Mouse (Mus musculus) frontal cortex, postnatal 25 days (tissue): ENCODE data around the gene Bmpr1a.
A peak's percentile ranks its signal among the peaks of the same experiment; 100 is the strongest.

ENCODE experiments used
- DNase-seq, 2 experiments: peaks; one replicate each; pipeline ENCODE4 v3.0.0; 2022; ENCODE audit warnings: low spot score in 2 of 2

Bmpr1a gene

DNA sequence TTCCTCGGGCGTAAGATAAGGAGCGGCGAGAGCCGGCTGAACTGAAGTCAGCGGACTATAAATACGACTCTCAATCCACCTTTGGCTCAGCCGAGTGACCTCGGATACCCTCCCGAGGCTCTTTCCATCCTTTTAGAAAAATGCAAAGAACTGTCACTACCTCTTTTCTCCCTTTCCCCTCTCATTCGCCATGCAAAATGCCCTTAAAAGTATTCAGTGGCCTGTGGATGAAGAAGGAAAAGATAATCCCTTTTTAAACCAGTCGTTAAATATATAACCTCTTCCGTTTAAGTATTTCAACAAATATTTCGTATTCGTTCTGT is at the start of gene Bmpr1a:
Gene Bmpr1a (minus strand): TSS at position 17 of the 323 bp plus-strand sequence.
- no peak for DNase-seq

GRCm38 (mm10) chr14:34552226-34552625 is 49.1 kb upstream of the Bmpr1a start:
- DNase-seq, result no peak

DNA sequence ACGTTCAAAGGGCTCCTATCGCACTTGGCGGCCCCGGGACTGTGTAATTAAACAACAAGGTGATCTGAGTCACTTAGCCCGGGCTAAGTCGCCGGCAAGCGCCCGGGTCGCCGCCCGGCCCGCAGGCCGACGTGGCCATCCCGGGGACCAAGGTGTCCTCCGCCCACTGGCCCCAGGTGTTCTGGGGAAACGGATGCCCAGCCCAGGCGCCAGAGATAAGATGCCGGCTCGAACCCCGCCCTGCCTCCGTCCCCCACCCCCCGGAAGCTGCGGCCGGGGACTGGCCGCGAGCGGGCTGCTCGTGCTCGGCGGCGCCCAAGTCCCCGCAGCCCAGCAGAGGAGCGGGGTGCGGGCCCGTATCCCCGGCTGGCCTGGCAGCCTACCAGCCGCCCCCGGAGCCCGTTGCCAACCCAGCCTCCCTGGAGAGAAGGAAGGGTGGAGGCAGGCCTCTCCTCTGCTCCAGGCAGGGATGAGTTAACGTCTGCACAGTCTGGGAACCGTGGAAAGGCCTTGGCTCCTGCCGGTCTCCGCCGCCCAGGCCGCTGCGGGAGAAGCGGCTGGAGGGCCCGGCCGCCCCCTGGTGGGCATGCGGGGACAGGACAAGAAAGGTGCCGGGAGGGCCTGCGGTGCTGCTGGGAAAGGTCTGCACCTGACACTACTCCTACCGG is 46.0 kb upstream of the Bmpr1a start:
- peak; percentile 56 to 68 for DNase-seq

DNA sequence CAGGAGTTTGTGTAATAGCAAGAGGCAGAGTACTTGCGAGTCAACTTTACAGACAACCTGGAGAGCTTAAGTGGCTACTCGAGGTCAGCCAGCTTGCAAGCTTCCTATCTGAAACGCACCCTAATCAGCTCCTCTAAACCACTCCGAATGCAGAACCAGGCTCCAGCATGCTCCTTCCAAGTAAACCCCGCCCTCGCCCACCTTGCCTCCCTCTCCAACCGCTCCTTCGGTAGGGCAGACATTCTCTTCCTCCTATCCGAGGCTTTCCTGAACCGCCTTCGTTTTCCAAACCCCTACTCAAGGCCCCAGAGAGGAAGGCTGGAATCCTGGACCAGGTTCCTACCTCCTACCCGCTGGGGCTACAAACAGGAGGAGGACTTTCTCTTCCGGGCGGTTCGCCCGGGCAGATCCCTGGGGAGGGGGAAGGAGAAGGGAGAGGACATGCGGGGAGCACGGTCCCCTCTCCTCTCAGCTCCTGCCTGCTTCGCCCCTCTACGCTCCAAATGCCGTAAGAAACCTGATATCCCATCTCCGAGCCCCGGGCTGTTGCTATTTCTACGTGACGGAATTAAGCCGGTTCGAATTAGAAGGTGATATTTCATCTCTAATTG is 45.4 kb upstream of the Bmpr1a start:
- peak; percentile 33 to 48 for DNase-seq

- no peak for DNase-seq
Measured at GRCm38 (mm10) chr14:34544545-34544944, 41.4 kb upstream of the Bmpr1a start.

DNA sequence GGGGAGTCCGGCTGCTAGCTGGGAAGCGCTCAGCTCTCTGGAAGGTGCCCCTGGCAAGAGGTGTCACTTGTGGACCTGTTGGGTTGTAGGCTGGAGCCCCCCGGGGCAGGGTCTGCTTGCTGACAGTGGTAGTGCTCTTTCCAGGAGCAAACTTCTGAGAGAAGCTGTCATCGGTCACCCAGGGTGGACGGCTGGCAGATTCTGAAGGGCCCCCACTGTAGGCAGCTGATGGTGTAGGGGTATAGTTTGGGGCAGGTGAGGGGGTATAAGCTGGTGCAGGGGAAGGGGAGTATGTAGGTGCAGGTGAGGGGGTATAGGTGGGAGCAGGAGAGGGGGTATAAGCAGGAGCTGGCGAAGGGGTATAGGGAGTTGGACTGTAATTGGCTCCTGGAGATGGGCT is 40.9 kb upstream of the Bmpr1a start:
- DNase-seq, result no peak

- no peak for DNase-seq
Measured at GRCm38 (mm10) chr14:34543596-34543995, 40.5 kb upstream of the Bmpr1a start.

DNA sequence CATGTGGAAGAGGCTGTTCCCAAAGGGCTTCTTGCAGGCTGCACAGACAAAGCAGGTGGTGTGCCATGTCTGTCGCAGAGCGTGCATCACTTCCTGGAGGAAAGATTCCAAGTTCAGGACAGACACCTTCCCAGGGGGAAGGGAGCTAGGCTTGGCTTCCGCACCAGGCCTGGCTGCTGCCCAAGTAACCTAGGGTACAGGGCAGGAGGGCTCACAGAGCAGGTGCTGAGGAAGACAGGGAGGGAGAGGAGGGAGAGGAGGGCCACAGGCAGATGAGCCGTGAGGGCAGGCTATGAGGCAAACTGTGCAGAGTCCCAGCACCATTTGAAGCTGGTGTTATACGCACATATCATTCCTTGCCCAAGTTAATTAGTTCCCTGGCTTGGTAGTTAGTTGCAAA is 38.8 kb upstream of the Bmpr1a start:
- DNase-seq, result no peak

DNA sequence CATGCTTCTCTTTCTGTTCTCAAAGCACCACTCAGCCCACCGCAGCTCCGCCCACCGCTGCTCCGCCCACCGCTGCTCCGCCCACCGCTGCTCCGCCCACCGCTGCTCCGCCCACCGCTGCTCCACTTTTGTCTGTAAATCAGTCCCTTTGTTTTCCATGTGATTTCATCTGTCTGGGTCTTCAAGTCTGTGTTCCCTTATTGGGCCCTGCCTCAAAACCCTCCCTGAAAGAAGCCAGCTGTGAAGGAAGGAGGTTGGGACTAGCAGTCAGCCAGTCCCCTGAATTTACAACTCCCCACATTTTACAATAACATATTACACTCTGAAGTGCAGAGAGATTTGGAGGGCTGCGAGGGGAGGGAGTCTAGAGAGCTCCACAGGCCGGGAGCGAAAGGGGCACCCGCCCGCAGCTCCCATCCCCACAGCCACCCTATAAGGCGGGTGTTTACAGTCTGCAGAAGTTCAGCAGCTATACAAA is 37.6 kb upstream of the Bmpr1a start:
- no peak for DNase-seq

DNA sequence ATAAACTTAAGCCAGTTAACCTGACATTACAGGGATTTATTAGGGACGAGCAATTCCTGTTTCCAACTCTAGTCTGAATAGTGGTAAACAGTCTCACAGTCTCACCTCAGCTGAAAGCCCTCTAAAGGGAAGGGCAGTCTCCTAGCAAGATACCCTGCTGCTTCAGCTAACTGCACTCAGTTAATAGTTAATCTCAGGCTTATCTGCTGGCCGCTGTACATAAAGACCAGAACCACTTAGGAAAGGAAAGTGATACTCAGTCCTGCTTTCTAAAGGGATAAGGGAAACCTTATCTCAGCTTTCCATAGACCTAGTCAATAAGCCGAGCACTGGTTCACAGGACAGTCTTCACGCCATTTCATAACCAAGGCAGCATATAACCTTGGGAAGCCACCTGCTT is 32.7 kb upstream of the Bmpr1a start:
- DNase-seq, result no peak

- DNase-seq, result no peak
Measured at GRCm38 (mm10) chr14:34533537-34533936, 30.4 kb upstream of the Bmpr1a start.

DNA sequence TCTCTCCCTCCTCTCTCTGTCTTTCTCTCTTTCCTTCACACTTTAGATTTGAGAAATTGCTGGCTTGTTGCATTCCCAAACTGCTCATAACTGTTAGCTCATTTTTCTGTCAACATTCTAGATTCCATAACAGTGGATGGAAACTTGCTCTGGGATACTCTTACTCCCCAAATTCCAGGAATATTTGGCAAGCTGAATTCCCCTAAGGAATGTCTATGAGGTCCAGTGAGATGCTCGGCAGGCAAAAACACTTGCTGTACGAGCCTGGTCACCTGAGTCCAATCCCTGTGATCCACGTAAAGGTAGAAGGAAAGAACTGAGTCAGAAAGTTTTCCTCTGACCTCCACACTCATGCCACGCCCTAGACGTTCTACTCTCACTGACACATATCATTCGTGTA is 29.4 kb upstream of the Bmpr1a start:
- no peak for DNase-seq

DNA sequence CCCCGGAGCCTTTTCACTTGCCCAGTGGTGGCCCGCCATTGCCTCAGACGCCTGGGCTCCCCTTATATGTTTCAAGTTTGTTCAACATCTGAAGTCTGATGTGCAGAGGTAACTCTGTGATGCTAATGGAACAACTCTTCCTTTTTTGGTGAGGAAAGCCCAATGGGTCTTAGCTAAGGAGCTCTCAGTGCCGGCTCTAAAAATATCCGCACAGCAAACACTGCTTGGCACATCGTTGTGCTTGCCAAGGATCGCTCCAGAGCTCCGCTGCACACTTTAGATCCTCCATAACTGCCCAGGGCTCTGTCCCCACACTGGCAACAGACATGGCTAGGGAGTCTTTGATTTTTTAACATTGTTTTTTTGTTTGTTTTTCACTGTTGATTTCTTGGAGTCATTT is 25.7 kb upstream of the Bmpr1a start:
- no peak for DNase-seq

- no peak for DNase-seq
Measured at GRCm38 (mm10) chr14:34522701-34523100, 19.6 kb upstream of the Bmpr1a start, which contains the start of gene 9230112D13Rik. 9230112D13Rik (minus strand) TSS chr14:34522801.

DNA sequence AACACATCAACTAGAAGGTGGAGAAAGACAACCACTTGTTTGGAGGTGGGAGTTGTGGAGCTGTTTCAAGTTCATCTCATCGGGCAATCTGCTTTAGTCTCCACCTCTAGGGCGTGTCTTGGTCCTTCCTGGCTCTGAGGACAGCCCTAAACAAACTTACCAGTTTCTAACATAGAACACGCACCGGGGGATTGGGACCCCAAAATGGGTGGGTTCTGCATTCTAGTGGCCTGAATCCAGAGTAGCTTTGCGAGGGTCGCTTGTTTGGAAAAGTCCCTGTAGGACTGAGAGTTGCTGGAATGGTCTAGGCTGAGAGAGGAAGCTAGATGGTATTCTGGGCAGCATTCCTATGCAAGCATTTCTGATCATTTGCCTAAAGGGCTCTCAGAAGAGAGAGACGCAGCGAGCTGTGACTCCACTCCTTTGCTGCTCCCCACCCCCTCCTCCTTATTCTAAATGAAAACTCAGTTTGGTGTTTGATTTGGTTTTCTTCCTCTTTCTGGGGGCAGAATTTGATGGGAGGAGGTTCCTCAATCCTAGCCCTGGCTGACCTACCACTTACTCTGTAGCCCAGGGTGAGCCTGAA is 14.9 kb upstream of the Bmpr1a start:
- no peak for DNase-seq

DNA sequence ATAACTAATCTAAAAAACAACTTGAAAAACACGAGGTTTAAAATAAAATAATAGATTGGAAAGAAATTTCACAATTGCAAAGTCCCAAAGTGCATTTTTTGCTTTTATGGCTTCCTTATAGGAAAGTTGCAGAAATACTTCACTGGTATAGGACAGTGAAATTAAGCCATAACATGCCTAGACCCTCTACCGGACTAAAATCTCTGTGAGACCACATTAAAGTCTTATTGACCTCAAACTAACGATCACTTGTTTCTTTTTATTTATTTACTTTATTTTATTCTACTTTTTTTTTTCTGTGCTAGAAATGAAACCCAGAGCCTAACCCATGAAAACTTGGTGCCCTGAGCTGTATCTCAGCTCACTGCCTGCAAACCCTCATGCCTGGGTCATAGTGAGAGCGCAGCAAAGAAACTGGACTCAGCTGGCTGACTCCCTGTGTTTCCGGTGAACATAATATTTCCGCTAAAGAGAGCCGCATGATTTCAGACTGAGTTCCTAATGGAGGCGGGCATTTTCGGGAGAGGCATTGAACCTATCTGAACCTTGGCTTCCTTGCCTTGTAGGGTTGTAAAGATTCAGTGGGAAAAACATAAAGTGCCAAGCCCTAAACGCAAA is 13.9 kb upstream of the Bmpr1a start:
- no peak for DNase-seq

DNA sequence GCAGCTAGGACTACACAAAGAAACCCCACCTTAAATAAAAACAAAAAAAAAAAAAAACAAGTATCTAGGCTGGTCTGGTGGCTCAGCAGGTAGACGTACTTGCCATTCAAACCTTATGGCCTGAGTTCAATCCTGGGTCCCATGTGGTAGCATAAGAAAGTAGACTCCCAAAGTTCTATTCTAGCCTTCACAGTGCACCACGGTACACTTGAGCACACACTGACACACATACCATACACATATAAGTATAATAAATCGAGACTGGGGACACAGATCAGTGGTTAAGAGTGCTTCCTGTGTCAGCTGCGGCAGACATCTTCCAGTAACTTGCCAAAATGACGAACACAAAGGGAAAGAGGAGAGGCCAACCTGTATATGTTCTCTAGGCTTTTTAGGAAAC is 12.7 kb upstream of the Bmpr1a start:
- DNase-seq, result no peak

GRCm38 (mm10) chr14:34514120-34514519 is 11.0 kb upstream of the Bmpr1a start:
- DNase-seq, result no peak

- no peak for DNase-seq
Measured at GRCm38 (mm10) chr14:34512602-34513001, 9.5 kb upstream of the Bmpr1a start.

GRCm38 (mm10) chr14:34511901-34512300 is 8.8 kb upstream of the Bmpr1a start:
- DNase-seq, result no peak

- no peak for DNase-seq
Measured at GRCm38 (mm10) chr14:34508842-34509439, 5.8 kb upstream of the Bmpr1a start.

GRCm38 (mm10) chr14:34508187-34508840 is 5.2 kb upstream of the Bmpr1a start:
- DNase-seq, result no peak
